Mouse (Mus musculus) mouse embryonic stem cell (cell line): Measurements from ENCODE around the gene Bcan.

Experiments used
- in situ Hi-C, 2 experiments: fragments of 300-500 bp; cut with MboI; formaldehyde crosslinking; loops; 1 replicate in 1 of 2; 3 replicates in 1 of 2; pipeline ENCODE4 v1.14.3; 2019 to 2020; ENCODE audit warnings: low sequenced_read_pairs in 2 of 2, low pct_unique_long_range_greater_than_20kb in 1 of 2, mixed read lengths in 1 of 2; ENCODE audit not compliant: unreplicated experiment in 1 of 2

The Bcan gene

GRCm38 (mm10) chr3:87952440-87952839, 47.6 kb downstream of the Bcan start:
- in situ Hi-C loops, result loop anchor here in 1 of 2 experiments (10.0 kb wide), 1 partner anchor 158 kb away; the partner anchor contains the start of genes Insrr and Ntrk1

DNA sequence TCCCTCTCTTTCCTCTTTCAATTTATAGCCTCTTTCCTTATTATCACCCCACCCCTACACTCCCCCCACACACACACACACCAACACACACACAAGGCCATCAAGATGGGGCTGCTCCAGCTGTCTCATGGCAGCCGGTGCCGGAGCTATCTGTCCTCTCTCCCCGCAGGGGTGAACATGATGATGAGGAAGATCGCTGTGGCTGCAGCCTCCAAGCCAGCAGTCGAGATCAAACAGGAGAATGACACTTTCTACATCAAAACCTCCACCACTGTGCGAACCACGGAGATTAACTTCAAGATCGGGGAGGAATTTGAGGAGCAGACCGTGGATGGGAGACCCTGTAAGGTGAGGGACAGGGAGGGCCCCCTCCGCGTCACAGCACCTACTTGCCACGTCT, 48.1 kb downstream of the Bcan start:
- in situ Hi-C loops, result loop anchor here in 1 of 2 experiments (10.0 kb wide), 1 partner anchor 157 kb away; the partner anchor contains the start of genes Insrr and Ntrk1

GRCm38 (mm10) chr3:87949955-87950515, 50.0 kb downstream of the Bcan start:
- in situ Hi-C loops, result loop anchor here in 1 of 2 experiments (10.0 kb wide), 1 partner anchor 155 kb away; the partner anchor contains the start of genes Insrr and Ntrk1

- in situ Hi-C loops, result no loop called here
These were observed 50.6 kb downstream of the Bcan start for GRCm38 (mm10) chr3:87949266-87949954.

GRCm38 (mm10) chr3:87948378-87949265, 51.4 kb downstream of the Bcan start, which contains the start of gene Crabp2:
Gene Crabp2, plus strand, starts transcription at chr3:87948666.
- in situ Hi-C loops, result no loop called here

GRCm38 (mm10) chr3:87947811-87948199, 52.2 kb downstream of the Bcan start:
- in situ Hi-C loops, result no loop called here

DNA sequence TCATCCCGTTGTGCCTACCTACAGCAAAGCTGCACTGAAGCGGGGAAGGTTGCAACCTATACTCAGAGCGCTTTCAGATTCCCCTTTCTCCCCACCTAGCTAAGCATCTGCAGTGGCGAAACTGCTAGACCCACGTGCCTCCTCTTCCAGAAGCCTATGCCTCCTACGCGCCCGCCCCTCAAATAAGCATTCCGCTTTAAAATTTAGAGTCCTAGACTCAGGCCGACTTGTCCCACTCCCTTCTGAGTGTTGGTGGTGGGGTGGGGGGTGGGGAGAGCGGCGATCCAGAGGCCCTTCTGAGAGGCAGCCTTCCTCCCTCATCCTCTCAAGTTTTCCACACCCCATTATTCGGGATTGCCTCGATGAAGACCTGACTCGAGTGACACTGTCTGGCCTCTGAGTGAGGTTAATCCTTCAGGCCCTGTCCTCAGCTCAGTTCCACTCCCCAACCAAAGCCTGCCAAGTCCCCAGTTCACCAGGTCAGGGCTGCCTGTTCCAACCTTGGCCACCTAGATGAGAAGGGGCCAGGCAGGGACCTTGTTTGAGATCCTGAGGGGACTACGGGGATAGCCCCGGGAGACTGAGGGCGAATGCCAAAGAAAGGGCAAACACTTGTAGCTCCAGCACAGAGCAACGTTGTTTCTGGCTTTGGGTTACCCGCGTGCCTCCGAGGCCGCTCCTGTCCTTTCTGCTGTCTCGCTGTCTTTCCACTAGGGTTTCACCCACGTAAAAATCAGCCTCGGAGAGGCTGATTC, 52.8 kb downstream of the Bcan start:
- in situ Hi-C loops, result no loop called here

GRCm38 (mm10) chr3:87946541-87946860, 53.5 kb downstream of the Bcan start:
- in situ Hi-C loops, result no loop called here

DNA sequence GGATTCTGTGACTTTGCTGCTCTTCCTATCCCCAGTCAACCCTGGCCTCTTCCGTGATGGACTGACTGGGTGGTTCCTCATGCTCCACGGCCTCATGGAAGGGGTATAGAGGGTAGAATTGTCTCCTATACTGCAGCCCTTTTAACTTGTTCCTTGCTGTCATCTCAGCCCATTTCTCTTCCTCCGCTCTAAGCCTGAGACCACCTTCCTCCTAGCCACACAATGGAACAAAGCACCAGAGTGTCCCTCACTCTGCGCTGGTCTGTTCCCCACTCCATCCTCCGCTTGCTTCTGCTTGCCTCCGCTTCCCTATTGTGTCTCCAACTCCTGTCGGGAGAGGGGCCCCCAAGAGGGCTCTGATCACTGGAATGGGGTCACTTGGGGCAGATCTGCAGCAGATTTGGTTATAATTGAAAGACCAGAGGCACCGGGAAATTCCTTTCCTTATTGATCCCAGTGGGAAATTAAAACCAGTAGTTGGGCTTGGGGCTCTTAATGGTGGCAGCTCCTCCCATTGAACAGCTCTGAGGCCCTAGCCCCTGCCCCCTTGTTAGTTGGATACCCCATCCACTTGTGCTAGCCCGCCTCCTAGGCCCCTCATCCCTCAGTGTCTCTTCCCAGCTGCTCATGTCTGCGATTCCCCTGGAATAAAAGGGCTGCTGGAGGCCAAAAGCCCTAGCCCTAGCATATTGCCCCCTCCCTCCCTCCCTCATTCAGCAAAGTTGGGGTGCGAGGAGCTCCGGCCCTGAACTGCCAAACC, 54.1 kb downstream of the Bcan start:
- in situ Hi-C loops, result no loop called here

GRCm38 (mm10) chr3:87944838-87945600, 55.0 kb downstream of the Bcan start:
- in situ Hi-C loops, result loop anchor here in 1 of 2 experiments (5.0 kb wide), 1 partner anchor 37 kb away; no protein-coding TSS in a partner anchor

DNA sequence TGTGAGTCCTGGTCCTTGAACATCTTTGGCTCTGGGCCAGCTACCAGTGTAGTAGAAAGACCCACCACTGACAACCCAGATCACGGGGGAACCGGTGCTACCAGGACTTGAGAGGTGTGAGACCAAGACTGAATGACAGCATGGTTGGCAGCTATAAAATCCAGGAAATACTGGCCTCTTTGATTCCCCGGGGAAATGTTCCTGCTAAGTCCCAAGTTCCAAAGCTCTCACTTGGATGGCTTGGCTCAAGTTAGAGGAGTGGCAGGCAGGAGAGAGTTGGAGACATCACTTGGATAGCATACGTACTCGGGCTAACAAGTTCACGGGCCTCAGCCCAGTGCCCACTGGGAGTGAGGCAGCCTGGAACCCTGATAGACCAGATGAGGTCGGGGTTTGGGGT, 56.4 kb downstream of the Bcan start:
- in situ Hi-C loops, result loop anchor here in 1 of 2 experiments (5.0 kb wide), 1 partner anchor 39 kb away; no protein-coding TSS in a partner anchor

DNA sequence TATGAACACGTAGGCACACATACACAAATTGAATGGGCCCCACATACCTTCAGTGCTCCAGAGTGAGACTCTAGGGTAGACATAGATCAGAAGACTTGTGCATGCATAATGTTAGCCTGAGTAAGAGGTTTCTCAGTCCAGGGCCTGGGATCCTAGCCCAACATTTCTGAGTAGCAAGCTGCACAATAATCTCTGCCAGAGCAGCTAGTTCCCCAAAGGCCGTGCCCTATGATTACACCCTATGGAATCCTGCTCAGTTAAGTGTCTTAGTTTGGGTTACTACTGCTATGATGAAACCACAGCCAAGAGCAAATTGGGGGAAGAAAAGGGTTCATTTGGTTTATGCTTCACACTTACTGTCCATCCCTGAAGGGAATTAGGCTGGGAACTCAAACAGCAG, 57.6 kb downstream of the Bcan start:
- in situ Hi-C loops, result loop anchor here in 1 of 2 experiments (5.0 kb wide), 1 partner anchor 40 kb away; no protein-coding TSS in a partner anchor

GRCm38 (mm10) chr3:87940611-87941010, 59.4 kb downstream of the Bcan start:
- in situ Hi-C loops, result loop anchor here in 1 of 2 experiments (5.0 kb wide), 1 partner anchor 42 kb away; no protein-coding TSS in a partner anchor
